Mouse (Mus musculus) ES-E14 (cell line): ENCODE measurements at regions not wholly inside any gene's neighbourhood (a gene's known extent, or its start where the extent isn't known, plus 50 kb on each side); places are given as distances from the start of the nearest gene placed in this dataset.

Source experiments
- CHD2 ChIP-seq: IDR thresholded peaks from 2 replicates; pipeline ENCODE4 v1.6.1; 2014; ENCODE audit warnings: mild to moderate bottlenecking, low read depth, low read length, inconsistent platforms
- HCFC1 ChIP-seq: IDR thresholded peaks from 2 replicates; pipeline ENCODE4 v1.6.1; 2012; ENCODE audit warnings: low read length, inconsistent platforms, borderline replicate concordance; ENCODE audit not compliant: insufficient read depth
- MAFK ChIP-seq: IDR thresholded peaks from 2 replicates; pipeline ENCODE4 v1.6.1; 2014; ENCODE audit warnings: mild to moderate bottlenecking, low read depth, low read length, inconsistent platforms; ENCODE audit not compliant: insufficient read depth
- ZC3H11A ChIP-seq: IDR thresholded peaks from 2 replicates; pipeline ENCODE4 v1.6.1; 2012; ENCODE audit warnings: low read depth, mild to moderate bottlenecking, inconsistent platforms, low read length, borderline replicate concordance

GRCm38 (mm10) chrX:99521866-99522265 lies 50.8 kb upstream of the Pja1 start:
- TF ChIP-seq CHD2 (no peak), MAFK (no peak), ZC3H11A (no peak), HCFC1 (no peak)
